Mouse (Mus musculus) T-cell, adult 2 months (primary cell): Measurements from ENCODE around the gene Ppp1r13b.

Experiments
- DNase-seq: peaks from one replicate; pipeline ENCODE4 v3.0.0; 2022; ENCODE audit warnings: low spot score

Gene Ppp1r13b

DNA sequence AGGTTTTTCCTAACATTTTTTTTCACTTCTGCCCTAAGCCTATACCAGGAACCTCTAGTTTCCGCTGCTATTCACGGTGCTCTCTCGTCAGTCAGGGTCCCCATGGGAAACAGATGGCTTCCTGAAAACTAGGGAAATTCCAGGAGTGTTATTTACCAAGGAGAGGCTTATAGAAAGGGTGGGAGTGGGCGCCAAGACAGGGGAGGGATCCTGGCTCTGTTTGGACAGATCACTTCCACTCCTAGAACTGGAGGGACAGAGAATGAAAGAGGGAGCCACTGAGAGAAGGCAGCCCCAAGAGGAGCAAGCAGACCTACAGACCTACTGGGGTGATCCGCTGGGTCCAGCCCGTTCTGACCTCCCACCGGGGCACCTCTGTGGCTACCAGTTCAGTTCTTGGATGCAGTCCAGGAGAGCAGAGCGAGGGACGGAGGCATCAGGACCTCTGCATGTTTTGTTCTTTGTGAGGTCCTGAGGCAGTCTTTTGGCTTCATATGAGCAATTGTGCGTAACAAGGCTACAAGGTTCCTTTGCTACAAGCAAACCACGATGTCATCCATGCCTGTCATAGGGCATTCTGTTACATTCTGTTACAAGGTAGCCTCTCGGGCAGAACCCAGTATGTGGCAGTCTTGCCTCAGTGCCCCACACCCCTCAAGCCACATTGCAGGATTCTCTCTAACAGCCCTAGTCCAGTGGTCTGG, 8.8 kb upstream of the Ppp1r13b start:
- DNase-seq: no peak

- DNase-seq: no peak
These were observed 7.9 kb upstream of the Ppp1r13b start for GRCm38 (mm10) chr12:111915781-111916180.

GRCm38 (mm10) chr12:111914031-111914430, 6.1 kb upstream of the Ppp1r13b start:
- peak; percentile 72 for DNase-seq

DNA sequence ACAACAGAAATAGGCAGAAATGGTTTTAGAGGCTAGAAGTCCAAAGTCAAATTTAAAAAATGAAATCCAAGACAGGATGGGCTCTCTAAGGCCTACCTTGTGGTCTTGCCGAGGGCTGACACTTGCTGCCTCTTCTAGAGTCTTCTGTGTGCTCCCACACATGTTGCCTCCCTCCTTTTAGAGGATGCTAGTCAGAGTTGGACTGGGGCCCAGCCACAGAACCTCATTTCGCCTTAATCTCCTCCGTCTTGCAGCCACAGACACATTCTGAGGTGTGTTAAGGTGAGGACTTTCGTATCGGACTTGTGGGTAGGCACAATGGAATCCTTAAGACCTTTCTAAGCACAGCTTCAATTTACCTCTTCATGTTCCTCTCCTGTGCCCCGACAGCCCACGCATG, 4.9 kb upstream of the Ppp1r13b start:
- peak; percentile 51 for DNase-seq

DNA sequence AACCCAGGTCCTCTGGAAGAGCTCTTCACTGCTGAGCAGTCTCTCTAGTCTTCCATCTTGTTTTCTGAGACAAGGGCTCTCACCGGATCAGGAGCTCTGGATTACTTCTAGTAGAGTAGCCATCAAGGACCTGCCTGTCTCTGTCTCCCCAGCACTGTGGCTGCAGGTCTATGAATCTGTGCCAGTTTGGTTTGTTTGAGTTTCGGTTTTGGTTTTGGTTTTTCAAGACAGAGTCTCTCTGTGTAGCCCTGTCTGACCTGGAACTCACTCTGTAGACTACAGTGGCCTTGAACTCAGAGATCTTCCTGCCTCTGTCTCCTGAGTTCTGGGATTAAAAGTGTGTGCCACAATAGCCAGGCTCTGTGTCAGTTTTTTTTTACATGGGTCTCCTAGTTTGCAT, 3.9 kb upstream of the Ppp1r13b start:
- peak; percentile 45 for DNase-seq

- DNase-seq: no peak
These were observed 3.4 kb upstream of the Ppp1r13b start for GRCm38 (mm10) chr12:111911171-111911760.

DNA sequence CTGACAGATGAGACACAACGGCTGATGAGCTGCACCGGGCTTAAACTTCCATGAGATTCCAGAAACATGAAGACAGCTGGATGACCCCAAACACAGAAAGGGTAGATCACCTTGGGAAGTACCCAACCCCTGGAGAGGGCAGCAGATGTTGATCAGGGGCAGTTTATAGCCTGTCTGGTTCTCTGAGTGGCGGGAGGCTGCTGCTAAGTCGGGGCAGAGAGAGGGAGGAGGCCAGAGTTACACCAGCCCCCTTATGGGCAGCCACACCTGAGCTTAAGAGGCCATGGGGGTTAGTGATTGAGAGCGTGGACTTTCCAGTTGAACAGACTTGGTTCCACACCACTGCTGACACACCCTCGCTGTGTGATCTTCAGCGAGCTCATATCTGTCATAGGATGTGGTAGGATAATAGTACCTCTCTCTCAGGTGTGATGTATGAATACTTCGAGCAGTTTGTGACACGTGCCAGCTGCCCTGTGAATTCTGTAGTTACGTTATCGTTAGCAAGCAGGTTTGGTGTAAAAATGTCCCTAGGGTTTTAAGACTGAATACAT, 1.2 kb upstream of the Ppp1r13b start:
- DNase-seq: no peak

DNA sequence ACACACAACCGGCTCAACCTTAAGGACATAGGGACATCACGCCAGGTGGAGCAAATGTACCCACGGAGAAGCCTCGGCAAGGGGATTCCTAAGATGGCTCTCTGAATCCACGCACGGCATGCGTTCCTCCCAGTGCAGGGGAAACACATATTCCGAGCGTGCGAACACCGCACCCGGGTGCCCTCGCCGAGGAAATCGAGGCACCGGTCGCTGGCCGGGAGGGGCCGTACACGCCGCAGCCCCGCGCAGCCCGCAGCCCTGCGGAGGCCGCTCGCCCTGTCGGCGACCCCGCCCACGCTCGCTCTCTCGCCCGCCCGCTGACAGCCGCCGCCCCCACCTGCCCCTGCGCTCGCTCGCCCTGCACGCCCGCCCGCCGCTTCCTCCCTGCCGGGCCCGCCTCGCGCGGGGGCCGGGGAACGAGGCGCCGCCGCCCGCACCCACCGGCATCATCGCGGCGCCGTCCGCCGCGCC, 454 bp downstream of the Ppp1r13b start:
- DNase-seq: peak; percentile 71

DNA sequence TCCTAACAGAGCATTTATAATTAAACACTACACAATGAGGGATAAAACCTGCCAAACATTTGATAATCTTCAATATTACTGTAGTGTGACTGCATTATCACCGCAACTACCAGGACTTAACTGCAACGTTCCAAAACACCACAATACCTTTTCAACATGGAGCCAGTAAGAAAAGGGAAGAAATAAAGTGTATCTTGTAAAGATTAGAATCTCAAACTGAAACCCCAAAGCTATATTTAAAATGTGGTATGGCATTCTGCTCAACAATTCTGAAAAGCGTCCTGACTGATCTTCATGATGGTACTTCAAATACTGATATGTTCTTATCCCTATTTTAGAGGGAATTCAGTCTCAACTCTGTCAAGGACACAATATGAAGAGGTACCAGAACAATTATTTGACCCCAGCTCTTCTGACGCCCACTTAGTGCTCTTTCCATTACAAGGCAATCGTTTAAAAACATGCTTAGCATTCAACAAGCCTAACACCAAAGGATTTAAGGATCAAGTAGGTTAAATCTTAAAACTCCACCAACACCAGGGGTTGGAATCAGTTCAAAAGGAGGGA, 1.5 kb downstream of the Ppp1r13b start:
- DNase-seq: no peak

- peak; percentile 47 for DNase-seq
These were observed 5.4 kb downstream of the Ppp1r13b start for GRCm38 (mm10) chr12:111902488-111902887.

DNA sequence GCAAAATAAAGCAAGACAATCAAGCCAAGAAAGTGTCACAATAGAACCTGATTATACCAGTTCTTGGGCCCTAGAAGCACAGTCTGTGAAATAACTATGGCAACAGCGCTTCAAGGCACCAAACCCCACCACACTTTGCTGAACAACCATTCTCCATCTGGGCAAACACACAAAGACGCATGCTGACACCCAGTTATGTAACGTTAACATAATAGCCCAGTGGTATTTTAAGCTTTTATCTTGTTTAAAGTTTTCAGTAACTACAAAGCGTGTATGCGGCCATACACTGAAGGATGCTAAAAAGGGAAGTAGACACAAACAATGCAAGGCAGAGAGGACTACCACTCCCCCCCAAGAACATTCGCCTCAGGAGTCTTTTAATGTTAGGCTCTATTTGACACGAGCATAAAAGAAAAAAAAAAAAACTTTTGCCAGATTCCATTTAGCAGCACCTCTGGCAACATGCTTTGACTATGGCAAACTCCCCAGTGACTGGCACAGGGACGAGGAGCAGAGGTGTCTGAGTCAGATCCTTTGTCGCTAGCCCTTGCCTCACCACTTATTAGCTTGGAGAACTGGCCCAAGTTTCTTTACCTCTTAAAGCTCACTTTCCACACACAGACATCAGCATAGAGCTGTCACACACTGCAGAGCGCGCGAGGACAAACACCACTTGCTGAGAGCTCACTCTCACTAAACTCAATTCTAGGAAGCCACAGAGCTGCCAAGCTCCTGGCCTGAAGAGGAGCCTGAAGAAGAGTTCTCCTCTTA, 6.6 kb downstream of the Ppp1r13b start:
- no peak for DNase-seq

GRCm38 (mm10) chr12:111899646-111900045, 8.3 kb downstream of the Ppp1r13b start:
- DNase-seq: no peak

DNA sequence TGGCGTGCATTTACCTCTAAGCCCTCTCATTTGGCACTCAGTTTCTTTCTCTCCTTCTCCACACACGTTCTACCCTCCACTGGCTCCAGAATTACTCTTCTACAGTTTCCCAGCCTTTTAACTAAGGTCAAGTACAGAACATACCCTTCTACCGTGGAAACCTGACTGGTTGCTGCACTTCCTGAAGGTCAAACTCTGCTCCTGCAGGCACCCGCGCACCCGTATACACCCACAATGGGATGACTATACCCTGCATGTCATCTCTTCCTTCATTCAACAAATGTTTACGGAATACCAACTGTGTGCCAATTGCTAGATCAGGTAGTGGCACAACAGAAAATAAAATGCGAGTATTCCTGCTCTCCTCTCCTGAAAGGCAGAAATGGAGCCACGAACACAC, 9.2 kb downstream of the Ppp1r13b start:
- DNase-seq: no peak

DNA sequence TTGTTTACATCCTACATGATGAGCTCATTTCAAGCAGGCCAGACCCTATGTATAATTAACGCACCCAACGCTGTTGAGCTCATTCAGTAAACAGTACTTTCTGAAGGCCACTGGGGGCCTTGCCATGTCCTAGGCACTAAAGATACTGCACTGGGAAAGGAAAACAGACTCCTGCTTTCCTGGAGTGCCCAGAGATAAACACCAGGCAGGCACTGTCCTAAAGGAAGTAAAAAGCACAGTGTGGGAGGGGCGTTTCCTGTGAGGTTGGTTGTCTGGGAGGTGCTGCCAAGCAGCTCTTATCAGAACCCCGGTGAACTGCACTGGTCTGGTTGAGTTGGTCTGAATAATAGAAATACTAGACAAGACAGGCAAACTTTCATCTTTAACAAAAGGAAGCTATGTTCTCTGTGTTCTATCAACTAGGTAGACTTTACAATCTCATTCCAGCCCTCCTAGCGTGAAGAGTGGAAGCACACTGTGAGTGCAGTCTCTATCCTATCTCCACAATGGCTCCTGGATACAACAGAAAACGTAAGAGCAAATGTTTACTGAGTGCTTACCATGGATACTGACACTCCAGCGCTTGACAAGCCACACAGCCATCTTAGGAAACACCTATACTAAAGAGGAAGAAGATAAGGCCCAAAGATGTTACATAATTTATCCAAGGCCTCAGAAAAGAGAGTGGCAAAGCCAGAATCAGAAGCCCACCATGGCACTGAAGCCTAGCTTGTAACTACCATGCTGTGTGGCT, 10.8 kb downstream of the Ppp1r13b start:
- peak; percentile 43 for DNase-seq

- DNase-seq: no peak
These were observed 13.8 kb downstream of the Ppp1r13b start for GRCm38 (mm10) chr12:111894082-111894481.

DNA sequence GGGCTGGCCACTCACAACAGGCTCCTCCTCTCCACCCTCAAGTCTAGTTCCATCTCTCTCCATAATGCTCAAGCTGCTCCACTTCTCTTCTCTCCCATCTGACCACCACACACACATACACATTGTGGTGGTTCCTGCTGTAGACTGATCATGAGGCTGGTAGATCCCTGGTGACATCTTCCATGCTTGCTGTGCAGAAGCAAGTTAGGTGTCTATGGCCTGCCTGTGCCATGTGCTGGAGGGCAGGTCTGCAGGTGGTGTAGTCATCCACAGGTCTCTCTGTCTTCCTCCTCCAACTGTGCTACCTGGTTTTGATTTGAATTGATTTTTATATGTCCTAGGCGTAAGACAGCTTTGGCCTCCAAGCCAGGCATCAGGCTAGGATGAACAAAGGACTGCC, 14.9 kb downstream of the Ppp1r13b start:
- DNase-seq: no peak

- DNase-seq: no peak
These were observed 16.1 kb downstream of the Ppp1r13b start for GRCm38 (mm10) chr12:111891800-111892199.

- DNase-seq: no peak
These were observed 18.7 kb downstream of the Ppp1r13b start for GRCm38 (mm10) chr12:111889251-111889650.

DNA sequence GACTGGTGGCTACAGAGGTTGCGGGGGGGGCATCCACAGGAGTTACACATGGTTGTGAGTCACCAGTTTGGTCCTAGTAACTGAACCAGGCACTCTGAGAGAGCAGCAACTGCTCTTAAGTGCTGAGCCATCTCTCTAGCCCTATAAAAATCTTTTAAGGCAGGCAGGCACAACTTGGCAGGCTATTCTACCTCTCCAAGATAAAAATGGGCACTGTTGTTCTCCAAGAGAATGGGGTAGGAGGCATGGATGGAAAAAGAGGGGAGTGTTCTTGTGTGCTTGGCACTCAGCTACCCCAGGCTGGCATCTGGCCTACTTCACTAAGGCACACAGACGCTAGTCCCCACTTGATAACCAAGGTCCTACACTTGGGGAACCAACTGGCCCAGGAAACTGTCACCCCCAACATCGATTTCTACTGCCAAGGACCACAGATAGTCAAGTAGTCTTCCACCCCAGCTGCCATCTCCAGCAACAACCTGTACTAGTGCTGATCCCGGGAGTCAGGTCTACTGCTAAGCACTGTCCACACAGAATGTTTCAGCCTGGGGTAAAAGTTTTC, 19.5 kb downstream of the Ppp1r13b start:
- no peak for DNase-seq

DNA sequence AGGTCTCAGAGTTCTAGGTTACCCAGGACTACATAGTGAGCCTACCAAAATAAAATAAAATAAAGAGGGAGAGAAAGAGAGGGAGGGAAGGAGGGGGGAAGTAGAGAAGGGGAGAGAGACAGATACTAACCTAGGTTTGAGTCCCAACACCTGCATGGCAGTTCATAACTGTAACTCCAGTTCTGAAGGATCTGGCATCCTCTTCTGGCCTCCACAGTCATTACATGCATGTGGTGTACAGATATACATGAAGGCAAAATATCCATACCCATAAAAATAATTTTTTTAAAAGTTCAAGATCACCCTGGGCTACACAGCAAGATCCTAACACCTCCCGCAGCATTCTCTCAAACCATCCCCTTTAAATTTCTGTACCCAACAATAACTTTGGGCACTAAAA, 20.9 kb downstream of the Ppp1r13b start:
- no peak for DNase-seq

DNA sequence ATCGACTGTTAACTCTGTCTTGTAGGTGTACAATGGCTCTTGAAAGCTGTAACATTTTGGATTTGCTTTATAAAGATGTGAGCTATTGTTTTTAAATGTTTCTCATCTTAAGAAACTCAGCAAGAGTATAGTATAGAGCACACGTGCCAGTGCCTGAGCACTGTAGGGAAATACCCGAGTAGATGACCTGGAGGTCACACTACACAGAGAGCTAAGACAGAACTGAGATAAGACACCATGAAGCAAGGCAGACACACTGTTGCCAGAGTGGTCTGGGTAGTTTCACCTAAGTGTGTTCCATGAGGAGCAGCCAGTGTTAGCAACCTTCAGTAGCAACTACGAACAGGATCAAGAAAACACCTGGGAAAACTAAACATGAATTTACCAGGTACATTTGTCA, 25.1 kb downstream of the Ppp1r13b start:
- no peak for DNase-seq
